Mouse (Mus musculus) liver, embryonic 14.5 days (tissue): ENCODE results near the gene Kif5c.

Experiments
- CTCF ChIP-seq: IDR thresholded peaks from 2 replicates; pipeline ENCODE4 v1.5.1; 2016; ENCODE audit warnings: antibody characterized with exemption, low read depth, control low read depth
- EP300 ChIP-seq: IDR thresholded peaks from 2 replicates; pipeline ENCODE4 v1.6.1; 2016; ENCODE audit warnings: antibody characterized with exemption, low read depth

GRCm38 (mm10) chr2:49570778-49571101 lies 48.4 kb upstream of the Kif5c start:
- no peak for TF ChIP-seq EP300
- no peak for TF ChIP-seq CTCF
